Mouse (Mus musculus) c-Kit-positive CD71-positive TER-119-negative erythroid progenitor cells, embryonic 14.5 days (primary cell): Measurements from ENCODE around the gene Sac3d1.
"Not testable (repeated sequence)": the region's sequence is repeated elsewhere in the genome, so short reads cannot be mapped to it uniquely, and the experiment has no call there.

Experiments used
- DNase-seq: peaks from one replicate; pipeline ENCODE4 v3.0.0-alpha.2; 2013; ENCODE audit warnings: low read depth

The Sac3d1 gene

DNA sequence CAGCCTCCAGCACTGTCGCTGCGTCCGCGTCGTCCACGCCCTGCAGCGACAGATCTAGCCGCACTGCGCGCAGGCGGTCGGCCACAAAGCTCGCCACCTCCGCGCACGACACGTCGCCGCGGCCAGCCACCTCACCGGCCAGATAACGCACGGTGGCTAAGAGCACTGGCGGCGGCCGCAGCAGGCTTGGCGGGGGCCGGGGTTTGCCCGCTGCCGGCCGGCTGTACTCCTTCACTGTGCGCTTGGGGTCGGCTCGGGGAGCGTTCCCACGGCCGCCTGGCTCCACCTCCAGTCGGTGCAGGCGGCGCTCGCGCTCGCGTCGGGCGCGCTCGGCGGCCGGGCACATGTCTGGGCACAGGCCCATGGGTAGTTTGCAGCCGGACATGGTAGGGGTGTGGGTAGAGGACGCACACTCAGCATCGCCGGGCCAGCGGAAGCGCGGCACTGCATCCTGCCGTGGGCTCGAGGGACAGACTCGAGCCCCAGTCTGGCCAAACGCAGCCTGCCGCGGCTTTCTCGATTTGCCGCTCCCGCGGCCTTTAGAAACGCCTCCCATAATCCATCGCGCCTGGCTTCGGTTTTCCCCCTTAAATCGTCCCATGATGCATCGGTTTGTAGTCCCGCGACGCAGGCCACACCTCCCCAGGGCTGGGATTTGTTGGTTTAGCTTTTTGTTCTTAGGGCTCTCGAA is at the start of gene Sac3d1:
Gene Sac3d1 (minus strand): TSS at position 665 of the 691 bp plus-strand sequence.
- DNase-seq: peak; percentile 92

- DNase-seq: no peak
Observed at GRCm38 (mm10) chr19:6166750-6167149, 48.3 kb upstream of the Sac3d1 start.

GRCm38 (mm10) chr19:6163872-6164547 is 45.6 kb upstream of the Sac3d1 start:
- DNase-seq: no peak

DNA sequence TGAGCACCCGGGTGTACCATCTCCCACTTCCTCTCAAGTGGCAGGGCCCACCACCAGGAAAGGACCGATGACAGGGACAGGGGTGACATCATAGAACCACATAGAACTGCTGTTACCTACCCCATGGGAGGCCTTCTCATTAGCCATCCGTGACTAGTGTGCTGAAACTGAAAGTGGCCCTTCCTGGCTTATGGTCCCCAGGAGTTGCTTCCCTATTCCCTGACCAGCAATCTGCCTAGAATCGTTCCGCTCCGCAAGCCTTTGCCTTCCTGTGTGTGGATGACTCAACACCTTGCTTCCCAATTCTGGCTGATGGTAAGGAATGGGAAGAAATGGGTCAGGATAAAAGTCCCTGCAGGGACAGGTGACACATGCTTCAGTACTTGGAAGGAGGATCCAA is 38.8 kb upstream of the Sac3d1 start:
- DNase-seq: no peak

DNA sequence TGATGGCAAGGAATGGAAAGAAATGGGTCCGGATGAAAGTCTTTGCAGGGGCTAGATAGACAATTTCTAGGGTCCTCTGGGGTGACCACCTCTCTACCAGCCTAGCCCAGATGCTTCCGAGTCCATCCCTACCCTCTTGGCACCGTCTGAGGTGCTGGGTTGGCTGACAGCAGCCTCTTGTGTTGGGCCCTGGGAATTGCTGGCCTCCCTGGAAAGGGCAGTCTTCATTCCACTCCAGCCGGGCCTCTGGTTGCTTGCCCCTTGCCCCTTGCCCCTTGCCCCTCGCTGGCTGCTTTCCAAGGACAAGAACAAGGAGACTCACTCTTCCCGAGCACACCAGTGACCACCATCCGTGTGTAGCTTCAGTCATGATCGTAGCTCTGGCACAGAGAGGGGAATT is 37.9 kb upstream of the Sac3d1 start:
- no peak for DNase-seq

- DNase-seq: no peak
Observed at GRCm38 (mm10) chr19:6155174-6155573, 36.7 kb upstream of the Sac3d1 start.

DNA sequence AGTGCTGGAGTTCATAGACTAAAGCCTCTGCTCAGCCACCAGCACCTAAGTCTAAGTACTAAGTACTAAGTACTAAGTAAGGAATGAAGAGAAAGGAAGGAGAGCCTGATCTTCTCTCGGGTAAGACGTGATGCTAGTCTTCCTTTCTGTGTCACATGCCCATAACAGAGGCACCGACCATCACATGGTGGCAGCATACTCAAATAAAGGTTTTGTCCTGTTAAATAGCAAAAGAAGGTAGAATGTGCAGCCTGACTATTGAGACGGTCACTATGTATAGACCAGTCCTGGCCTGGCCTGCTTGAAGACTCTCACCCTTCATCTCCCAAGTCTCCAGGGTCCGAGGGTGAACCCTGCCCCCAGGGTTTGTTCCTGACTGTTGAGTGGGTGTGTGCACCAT is 26.4 kb upstream of the Sac3d1 start:
- no peak for DNase-seq

DNA sequence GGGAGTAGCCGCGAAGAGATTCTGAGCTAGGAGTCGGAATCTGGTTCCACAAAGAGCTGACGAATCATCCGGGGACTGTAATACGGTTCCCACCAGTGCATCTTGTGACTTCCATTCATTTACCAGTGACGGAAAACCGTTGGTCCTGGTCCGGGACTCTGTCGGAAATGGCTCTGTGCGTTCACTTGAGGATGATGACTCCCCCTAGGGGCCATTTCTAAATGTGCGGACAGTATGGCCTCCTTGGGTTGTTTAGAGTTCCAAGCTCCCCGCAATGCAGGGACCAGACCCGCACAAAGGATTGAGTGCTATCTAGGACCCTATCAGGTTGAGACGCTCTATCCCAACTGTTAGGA is 22.9 kb upstream of the Sac3d1 start, which contains the start of gene Arl2:
Gene Arl2 (minus strand): TSS at position 155 of the 356 bp plus-strand sequence.
- peak; percentile 92 for DNase-seq

DNA sequence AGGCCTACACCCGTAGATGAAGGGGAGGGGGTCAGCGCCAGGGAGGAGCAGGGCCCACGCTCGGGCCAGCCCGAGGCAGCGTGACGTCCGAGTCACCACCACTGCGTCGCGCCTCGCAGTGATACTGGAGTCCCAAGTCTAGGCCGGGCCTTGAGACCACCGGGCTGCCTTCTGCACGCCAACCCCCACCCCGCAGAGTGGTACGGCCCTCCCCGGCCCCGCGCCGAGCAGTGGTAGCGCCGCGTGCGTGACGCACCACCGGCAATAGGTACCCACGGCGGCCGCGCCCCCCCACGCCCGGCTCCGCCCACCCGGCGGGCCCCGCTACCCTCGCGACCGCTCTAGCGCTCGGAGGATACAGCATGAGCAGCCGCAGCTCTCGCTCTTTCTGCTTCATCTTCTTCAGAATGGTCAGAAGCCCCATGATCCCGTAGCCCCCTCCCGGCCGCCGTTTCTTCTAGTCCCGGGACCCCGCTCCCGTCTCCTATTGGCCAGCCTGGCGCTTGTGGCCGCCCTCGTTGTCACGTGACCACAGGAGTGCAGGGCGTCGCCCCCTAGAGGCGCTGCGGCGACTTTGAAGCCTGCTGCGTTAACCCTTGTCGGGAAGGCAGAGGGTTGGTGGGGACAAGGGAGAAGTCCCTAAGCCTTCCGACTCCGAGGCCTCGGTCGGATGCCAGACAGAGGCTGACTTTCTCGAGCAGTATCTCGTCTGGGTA is 22.4 kb upstream of the Sac3d1 start, which contains the start of gene Batf2:
Gene Batf2 (plus strand): TSS at position 306 of the 716 bp plus-strand sequence.
- peak; percentile 88 for DNase-seq

DNA sequence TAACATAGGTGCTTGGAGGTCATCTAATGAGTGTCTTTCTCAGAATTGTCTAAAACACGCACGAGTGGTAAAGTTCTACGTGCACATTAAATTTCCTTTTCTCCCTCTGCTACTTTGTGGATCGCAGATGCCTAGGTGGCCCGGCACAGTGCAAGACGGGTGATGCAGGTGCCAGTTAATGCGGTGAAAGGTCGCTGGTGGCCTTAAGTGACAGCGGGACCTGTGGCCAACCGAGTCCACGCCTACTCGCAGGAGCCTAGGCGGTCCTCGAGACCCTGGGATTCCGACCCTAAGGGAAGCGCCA is 21.9 kb upstream of the Sac3d1 start:
- DNase-seq: no peak

DNA sequence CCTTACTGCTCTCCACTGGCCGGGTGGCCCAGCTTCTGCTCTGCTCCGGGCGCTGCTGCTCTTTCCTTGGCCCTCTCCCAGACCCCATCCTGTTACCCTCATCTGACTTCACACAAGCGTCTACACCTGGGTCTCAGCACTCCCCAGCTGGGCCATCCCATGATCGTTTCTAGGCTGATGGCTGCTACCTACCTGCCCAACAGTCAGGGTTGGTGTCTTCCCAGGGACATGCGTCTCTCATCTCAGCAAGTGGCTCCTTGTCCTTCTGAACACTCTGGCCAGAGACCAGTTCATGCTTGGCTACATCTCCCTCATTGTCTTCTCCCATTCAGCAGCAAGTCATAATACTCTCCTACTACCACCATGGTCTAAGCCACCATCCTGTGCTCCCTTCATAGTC is 21.3 kb upstream of the Sac3d1 start:
- DNase-seq: no peak

- no peak for DNase-seq
Observed at GRCm38 (mm10) chr19:6136397-6136796, 17.9 kb upstream of the Sac3d1 start.

GRCm38 (mm10) chr19:6133197-6133596 is 14.7 kb upstream of the Sac3d1 start:
- not testable (repeated sequence) for DNase-seq

DNA sequence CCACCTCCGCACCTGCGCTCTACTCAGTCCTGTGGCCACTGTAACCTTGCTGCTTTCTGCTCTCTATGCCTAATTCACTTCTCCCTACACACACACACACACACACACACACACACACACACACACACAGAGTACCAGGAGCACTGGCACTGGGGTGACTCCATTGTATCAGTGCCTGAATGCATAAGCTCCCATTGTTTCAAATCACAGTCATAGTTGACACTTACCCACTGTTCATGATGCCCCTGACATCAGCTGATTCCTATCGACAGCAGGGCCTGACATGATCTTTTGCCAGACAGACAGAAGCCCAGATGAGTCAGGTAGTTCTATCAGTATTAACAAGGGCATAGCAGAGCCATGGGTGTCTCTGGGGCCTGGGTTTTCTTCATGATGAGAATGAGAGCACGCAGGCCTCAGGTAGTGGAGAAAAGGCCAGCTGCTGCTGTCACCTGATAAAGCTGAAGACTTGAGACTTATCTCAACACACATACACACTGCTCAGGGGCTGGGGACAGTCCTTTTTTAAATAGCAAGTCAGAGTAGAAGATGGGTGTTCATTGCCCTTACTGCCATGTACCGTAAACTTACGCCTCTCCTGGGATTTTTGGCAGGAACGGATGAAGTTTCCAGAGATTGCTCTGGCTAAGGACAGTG is 13.8 kb upstream of the Sac3d1 start:
- DNase-seq: peak; percentile 70

GRCm38 (mm10) chr19:6130414-6131128 is 12.1 kb upstream of the Sac3d1 start:
- DNase-seq: not testable (repeated sequence)

DNA sequence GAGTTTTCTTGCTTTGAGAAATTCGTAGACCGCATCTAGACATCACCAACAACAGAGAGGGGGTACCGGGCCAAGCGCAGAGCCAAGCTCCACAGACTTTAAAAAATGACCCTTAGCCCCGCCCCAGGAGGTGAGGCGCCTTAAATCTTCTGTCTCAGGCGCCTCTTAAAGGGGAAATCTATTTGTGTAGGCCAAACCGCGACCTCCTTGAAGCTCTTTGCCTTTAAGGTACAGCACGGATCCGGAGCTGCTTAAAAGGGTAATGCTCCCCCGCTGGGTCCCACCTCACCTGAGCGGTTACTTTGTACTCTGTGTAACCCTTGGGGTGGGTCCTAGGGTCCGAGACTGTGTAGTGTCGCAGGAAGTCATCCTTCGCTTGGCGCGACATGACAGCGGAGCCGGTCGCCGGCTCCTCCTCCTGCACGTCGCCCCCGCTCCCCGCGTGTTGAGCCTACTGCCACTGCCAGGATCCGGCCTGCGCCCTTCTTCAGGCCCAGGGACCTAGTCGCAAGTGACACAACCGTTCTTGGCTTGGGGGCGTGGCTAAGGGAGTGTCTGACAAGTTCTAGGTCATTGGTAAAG is 9.4 kb upstream of the Sac3d1 start, which contains the start of gene Snx15:
Gene Snx15 (minus strand): TSS at position 545 of the 582 bp plus-strand sequence.
- peak; percentile 96 for DNase-seq

- no peak for DNase-seq
Observed at GRCm38 (mm10) chr19:6126789-6127580, 8.5 kb upstream of the Sac3d1 start.

DNA sequence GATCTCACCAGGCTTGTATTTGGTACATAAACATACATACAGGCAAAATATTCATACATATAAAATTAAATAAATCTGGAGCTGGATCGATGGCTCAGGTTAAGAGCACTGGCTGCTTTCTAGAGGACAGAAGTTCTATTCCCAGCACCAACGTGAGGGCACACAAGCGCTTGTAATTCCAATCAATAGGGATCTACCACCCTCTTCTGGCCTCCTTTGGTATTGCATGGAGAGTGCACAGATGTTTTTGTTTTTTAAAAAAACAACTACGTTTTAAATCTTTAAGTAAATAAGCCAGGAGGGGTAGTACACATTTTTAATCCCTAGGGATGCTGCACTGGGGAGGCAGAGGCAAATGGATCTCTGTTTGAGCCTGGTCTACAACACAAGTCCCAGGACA is 7.8 kb upstream of the Sac3d1 start:
- peak; percentile 71 for DNase-seq

DNA sequence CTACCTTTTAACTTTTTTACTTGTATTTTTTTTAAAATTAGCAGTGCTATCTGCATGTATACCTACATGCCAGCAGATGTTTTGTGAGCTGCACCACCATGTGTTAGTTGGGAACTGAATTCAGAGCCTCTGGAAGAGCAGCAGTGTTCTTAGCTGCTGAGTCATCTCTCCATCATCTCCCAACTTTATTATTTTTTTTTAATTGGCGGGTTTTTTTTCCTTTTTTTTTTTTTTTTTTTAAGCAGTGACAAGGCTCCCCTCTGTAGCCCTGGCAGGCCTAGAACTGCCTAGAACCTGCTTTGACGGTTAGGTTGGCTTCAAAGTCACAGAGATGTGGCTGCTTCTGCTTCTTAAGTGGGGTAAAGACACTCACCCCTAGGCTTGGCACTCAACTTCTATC is 6.4 kb upstream of the Sac3d1 start:
- no peak for DNase-seq

GRCm38 (mm10) chr19:6123330-6123729 is 4.9 kb upstream of the Sac3d1 start:
- no peak for DNase-seq

DNA sequence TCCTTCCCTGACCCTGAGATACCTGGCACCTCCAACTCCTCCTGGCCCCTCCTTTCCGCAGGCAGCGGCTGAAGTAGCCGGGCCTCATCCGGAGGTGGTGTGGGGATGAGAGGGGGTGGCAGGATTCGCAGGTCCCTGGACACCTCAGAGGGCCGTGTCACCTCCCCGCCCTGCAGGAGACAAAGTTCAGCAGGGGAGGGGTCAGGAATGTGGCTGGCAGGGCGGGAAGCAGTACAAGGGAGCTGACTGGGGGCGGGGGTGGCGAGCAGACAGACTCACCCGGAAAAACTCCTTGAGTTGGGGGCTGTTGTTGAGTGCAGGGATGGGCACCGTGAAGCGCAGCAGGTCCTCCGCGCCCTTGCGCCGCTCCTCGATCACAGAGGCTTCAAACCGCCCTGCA is 3.3 kb upstream of the Sac3d1 start:
- DNase-seq: no peak
